Mouse (Mus musculus): ENCODE measurements around the gene Sirt7. TPM values are rescaled to one million over a fixed set of nuclear protein-coding genes. Genes with fewer than 3 reads are reported as not detected.

Sirt7 gene
- polyA plus RNA-seq, 1 experiment from 2014 or later: 27.2 TPM

DNA sequence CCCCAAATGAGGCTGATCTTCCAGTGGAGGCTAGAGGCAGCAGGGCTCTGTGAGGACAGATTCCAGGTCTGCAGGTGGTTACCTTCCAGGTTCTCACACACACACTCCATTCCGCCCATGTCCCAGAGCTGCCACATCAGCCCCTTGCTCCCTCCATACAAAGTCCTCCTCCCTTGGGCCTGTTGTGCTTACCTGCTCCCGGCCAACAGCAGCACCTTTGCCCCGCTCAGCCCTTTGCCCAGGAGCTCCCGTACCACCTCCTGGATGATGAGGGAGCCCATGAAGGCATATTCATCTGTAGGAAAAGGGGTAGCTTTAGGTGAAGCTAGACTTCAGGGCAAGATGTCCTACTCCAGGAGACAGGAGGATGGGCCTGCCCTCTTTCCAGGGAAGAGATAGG, 32.3 kb upstream of the Sirt7 start:
- Histone ChIP-seq H3K9me3 (replicated peaks) (no peaks in the 10 kb centered on the region), H3K4me1 (peaks cover 36% of the 10 kb centered on the region), H3K27me3 (ENCODE audit: low read depth, poor library complexity, severe bottlenecking) (peaks cover 65% of the 10 kb centered on the region), H3K27ac (no peak overlapping the region), H3K36me3 (no peaks in the 10 kb centered on the region), H3K4me3 (no peak overlapping the region)
- WGBS: 92% methylated on average over 4 of the region's 4 CpGs
- DNase-seq (ENCODE audit: low spot score): no peak

DNA sequence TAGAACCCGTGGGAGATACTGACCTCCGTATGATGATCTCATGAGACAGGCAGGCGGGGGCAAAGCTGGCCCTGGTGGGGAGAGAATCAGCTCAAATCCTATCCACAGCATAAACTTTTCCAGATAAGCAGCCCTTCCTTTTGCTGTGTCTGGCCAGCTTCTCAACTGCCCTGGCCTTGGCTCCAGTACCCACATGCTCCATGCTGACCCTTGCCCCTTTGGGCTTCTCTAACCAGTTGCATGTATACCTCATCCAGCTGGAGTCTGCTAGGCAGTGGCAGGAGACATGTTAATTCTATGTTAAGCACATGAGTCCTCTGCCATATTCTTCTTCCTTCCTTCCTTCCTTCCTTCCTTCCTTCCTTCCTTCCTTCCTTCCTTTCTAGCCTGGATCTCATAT, 29.7 kb upstream of the Sirt7 start:
- Histone ChIP-seq H3K4me1 (peaks cover 17% of the 10 kb centered on the region), H3K9me3 (replicated peaks) (no peaks in the 10 kb centered on the region), H3K27ac (no peak overlapping the region), H3K4me3 (no peak overlapping the region), H3K36me3 (no peaks in the 10 kb centered on the region), H3K27me3 (ENCODE audit: low read depth, poor library complexity, severe bottlenecking) (peaks cover 47% of the 10 kb centered on the region)
- 82% methylated on average over 3 of the region's 3 CpGs for WGBS
- no peak for DNase-seq (ENCODE audit: low spot score)

DNA sequence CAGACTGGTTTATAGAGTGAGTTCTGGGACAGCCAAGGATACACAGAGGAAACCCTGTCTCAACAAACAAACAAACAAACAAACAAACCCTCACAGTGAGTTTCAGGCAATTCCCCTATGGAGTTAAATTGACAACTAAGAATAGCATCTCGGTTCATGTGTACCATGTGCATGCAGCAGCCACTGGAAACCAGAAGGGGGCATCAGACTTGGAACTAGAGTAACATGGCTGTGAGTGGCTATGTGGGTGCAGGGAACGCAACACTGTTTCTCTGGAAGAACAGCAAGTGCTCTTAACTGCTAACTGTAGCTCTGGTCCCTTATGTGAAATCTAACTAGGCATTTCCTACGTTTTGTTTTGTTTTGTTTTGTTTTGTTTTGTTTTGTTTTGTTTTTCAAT, 26.8 kb upstream of the Sirt7 start:
- 73% methylated on average over 3 of the region's 3 CpGs for WGBS
- Histone ChIP-seq H3K4me3 (no peak overlapping the region), H3K27me3 (ENCODE audit: low read depth, poor library complexity, severe bottlenecking) (peaks cover 33% of the 10 kb centered on the region), H3K36me3 (no peaks in the 10 kb centered on the region), H3K4me1 (peaks cover 12% of the 10 kb centered on the region), H3K9me3 (replicated peaks) (no peaks in the 10 kb centered on the region), H3K27ac (no peak overlapping the region)
- DNase-seq (ENCODE audit: low spot score): no peak

DNA sequence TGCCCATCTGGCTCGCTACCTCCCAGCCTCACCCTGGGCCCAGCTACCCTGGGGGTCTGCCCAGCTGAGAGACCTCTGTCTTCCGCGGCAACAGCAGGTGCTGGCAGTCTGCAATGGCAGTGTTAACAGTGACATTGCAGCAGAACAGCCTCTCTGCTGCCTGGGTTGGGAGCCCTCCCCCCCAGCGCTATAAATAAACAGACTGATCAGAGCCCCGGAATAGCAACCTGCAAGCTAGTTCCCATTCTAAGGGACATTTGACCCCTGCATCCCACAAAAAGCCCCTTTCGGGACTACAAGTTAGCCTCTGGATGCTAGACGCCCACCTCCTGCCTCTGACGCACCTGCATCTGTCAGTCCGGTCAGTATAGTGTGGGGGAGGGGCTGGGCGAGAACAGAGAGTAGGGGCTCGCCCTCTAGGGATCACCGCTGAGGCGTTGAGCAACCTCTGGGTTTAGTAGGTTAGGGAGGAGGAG, 23.0 kb upstream of the Sirt7 start, which contains the start of gene Myadml2:
Myadml2 (minus strand) TSS at position 158 of the 476 bp plus-strand sequence.
- Histone ChIP-seq H3K27ac (peak within 1 kb of the TSS; percentile 43; the same call in 1 of the 2 replicates), H3K9me3 (replicated peaks) (no peaks in the 10 kb centered on the region), H3K4me1 (peaks cover 25% of the 10 kb centered on the region), H3K27me3 (ENCODE audit: low read depth, poor library complexity, severe bottlenecking) (peaks cover 25% of the 10 kb centered on the region), H3K36me3 (no peaks in the 10 kb centered on the region), H3K4me3 (peak within 1 kb of the TSS; percentile 29)
- no peak for DNase-seq (ENCODE audit: low spot score)
- WGBS: 4% methylated on average over 13 of the region's 13 CpGs

DNA sequence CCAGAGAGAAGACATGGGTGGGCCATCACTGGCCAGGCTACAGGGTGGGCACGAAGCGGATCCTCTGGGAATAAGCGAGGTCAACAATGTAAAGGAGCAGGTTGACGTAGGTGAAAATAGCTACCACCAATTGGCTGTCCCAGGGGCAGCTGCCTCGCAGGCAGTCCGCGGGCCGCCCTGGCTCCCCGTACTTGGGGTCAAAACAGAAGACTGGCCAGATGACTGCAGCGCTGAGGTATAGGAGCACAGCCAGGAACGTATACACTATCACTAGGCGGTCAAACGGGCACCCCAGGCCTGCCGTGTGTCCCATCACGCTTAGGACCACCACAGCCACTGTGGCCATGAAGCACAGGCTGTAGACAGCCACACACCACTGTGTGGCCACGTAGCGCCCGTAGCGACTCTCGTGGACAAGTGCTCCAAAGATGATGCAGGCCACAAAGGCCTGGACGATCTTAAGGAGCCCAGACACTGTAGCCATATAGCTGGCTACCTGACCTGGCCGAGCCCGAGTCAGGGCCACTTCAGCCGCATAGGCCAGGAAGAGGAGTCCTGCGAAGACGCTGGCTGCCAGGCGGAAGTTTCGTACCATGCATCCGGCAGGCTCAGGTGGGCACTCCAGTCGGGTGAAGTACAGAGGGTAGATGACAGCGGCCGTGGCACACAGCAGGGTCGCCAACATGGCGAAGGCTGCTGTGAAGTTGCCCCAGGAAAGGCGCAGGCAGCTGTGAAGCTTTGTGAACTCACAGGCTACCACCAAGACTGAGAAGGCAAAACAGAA, 22.2 kb upstream of the Sirt7 start:
- Histone ChIP-seq H3K4me3 (peak overlapping the region; percentile 29), H3K36me3 (no peaks in the 10 kb centered on the region), H3K9me3 (replicated peaks) (no peaks in the 10 kb centered on the region), H3K27ac (peak overlapping the region; percentile 43; the same call in 1 of the 2 replicates), H3K27me3 (ENCODE audit: low read depth, poor library complexity, severe bottlenecking) (peaks cover 25% of the 10 kb centered on the region), H3K4me1 (peaks cover 33% of the 10 kb centered on the region)
- WGBS: 76% methylated on average over 35 of the region's 35 CpGs
- no peak for DNase-seq (ENCODE audit: low spot score)

DNA sequence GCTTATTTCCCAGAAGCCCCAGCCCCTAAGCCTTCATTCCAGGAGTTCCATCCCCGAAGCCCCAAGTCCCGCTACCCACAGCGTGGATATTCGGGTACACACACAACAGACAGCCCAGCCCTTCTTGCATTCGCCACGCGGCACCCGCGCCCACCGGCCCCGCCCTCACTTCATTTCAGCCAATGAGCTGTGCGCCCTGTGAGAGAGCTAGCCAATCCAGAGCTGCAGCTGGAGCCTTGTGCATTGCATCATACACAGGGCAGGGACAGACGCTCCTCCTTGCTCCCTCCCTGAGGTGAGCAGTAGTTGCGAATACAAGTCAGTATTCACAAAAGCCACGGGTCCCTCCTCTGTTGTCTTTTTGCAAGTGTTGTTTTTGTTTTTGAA, 18.6 kb upstream of the Sirt7 start, which contains the start of gene Pycr1:
Pycr1 (minus strand) TSS at position 169 of the 387 bp plus-strand sequence.
- H3K9me3 ChIP-seq (replicated peaks): no peaks in the 10 kb centered on the region
- under 1% methylated on average over 15 of the region's 15 CpGs for WGBS
- H3K27ac ChIP-seq: peak within 1 kb of the TSS; percentile 82
- no peaks in the 10 kb centered on the region for H3K36me3 ChIP-seq
- peaks cover 18% of the 10 kb centered on the region for H3K27me3 ChIP-seq (ENCODE audit: low read depth, poor library complexity, severe bottlenecking)
- peak within 1 kb of the TSS; percentile 59 for H3K4me3 ChIP-seq
- H3K4me1 ChIP-seq: peaks cover 48% of the 10 kb centered on the region
- peak; percentile 96 for DNase-seq (ENCODE audit: low spot score)

DNA sequence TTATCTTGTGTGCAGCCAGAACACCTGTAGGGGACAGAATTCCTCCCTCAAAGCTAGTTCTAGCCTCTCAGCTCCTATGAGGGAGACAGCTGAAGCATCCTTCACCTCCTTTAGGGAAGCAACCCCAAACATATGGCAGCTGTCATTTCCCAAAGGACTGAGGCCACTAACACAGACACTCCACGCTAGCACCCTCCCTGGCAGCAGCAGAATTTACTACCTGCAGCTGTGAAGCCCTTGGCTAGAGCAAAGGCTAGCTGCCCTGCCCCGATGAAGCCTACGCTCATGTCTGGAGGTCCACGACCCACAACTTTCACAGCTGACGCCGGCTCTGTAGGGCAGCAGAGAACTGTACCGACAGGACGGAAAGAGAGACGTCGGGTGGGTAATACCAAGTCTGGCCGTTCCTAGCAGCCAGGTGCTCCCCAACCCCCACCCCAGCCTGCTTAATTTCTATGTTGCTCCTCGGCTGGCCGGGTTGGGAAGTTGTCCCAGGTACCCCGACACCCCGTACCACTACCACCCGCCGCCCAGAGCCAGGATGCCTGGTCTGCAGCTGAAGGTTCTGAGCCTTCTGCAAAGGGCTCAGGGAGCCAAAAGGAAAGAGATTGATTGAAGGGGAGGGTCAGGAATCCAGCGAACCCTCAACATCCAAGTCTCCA, 18.0 kb upstream of the Sirt7 start:
- H3K4me1 ChIP-seq: peaks cover 45% of the 10 kb centered on the region
- DNase-seq (ENCODE audit: low spot score): no peak
- H3K27ac ChIP-seq: peak overlapping the region; percentile 82
- WGBS: under 1% methylated on average over 18 of the region's 18 CpGs
- H3K27me3 ChIP-seq (ENCODE audit: low read depth, poor library complexity, severe bottlenecking): peaks cover 16% of the 10 kb centered on the region
- H3K36me3 ChIP-seq: no peaks in the 10 kb centered on the region
- peak overlapping the region; percentile 59 for H3K4me3 ChIP-seq
- H3K9me3 ChIP-seq (replicated peaks): no peaks in the 10 kb centered on the region

DNA sequence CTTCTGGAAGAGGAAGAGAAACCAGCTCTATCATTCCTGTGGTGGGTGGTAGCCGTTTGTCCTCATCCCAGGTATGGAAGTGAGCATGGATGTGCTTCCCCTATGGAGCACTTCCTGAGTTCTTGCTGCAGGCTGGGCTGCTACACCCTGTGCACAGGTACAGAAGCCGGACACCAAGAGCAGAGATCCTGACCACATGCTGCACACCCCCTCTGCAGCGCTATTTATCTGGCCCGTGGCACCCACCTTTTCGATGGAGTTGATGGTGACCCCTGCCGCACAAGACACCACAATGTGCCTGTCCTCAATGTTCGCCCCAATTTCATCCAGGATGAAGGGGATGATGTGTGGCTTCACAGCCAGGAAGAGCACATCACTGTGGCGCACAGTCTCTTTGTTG, 16.8 kb upstream of the Sirt7 start:
- Histone ChIP-seq H3K9me3 (replicated peaks) (no peaks in the 10 kb centered on the region), H3K36me3 (no peaks in the 10 kb centered on the region), H3K27ac (peak overlapping the region; percentile 46; the same call in 1 of the 2 replicates), H3K27me3 (ENCODE audit: low read depth, poor library complexity, severe bottlenecking) (peaks cover 4% of the 10 kb centered on the region), H3K4me3 (no peak overlapping the region), H3K4me1 (peaks cover 36% of the 10 kb centered on the region)
- DNase-seq (ENCODE audit: low spot score): no peak
- WGBS: 71% methylated on average over 8 of the region's 8 CpGs

DNA sequence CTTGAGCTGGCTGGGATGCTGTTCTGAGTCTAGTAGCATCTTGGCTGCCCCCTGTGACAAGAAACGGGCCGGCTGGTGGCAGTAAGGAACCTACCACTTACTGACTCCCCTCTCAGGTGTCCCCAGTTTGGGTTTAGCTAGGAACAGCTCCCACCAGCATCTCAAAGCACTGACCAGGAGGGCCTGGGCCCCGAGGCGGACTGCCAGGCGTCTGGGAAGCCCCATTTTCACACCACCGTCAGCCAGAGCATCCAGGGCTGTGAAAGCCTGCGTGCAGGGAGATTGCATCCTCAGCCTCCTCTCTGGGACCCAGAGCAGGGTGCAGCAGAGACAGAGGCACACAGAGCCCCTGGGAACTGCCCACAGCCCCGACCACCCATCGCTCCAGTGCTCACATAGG, 16.2 kb upstream of the Sirt7 start:
- Histone ChIP-seq H3K27me3 (ENCODE audit: low read depth, poor library complexity, severe bottlenecking) (no peaks in the 10 kb centered on the region), H3K36me3 (no peaks in the 10 kb centered on the region), H3K9me3 (replicated peaks) (no peaks in the 10 kb centered on the region), H3K27ac (peak overlapping the region; percentile 46; the same call in 1 of the 2 replicates), H3K4me3 (0 out of 2 replicates have a peak overlapping the region, but pooled peaks have one; percentile 1), H3K4me1 (peaks cover 36% of the 10 kb centered on the region)
- DNase-seq (ENCODE audit: low spot score): no peak
- WGBS: 51% methylated on average over 9 of the region's 9 CpGs

DNA sequence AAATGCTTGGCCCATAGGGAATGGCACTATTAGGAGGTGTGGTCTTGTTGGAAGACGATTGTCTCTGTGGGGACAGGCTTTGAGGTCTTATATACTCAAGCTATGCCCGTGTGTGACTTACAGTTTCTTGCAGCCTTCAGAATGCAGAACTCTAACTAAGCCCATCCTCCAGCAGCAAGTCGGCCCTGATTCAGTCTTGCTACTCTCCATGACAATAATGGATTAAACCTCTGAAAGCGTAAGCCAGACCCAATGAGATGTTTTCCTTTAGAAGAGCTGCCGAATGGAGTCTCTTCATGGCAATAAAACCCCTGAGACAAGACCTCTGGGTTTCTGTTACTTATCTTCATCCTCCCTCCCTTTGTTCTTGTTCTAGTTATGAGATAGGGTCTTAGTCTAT, 9.8 kb upstream of the Sirt7 start:
- peaks cover 34% of the 10 kb centered on the region for H3K4me1 ChIP-seq
- DNase-seq (ENCODE audit: low spot score): no peak
- peaks cover 7% of the 10 kb centered on the region for H3K36me3 ChIP-seq
- no peaks in the 10 kb centered on the region for H3K9me3 ChIP-seq (replicated peaks)
- no peaks in the 10 kb centered on the region for H3K27me3 ChIP-seq (ENCODE audit: low read depth, poor library complexity, severe bottlenecking)
- 86% methylated on average over 5 of the region's 5 CpGs for WGBS
- H3K4me3 ChIP-seq: 0 out of 2 replicates have a peak overlapping the region, but pooled peaks have one; percentile 92
- H3K27ac ChIP-seq: no peak overlapping the region

DNA sequence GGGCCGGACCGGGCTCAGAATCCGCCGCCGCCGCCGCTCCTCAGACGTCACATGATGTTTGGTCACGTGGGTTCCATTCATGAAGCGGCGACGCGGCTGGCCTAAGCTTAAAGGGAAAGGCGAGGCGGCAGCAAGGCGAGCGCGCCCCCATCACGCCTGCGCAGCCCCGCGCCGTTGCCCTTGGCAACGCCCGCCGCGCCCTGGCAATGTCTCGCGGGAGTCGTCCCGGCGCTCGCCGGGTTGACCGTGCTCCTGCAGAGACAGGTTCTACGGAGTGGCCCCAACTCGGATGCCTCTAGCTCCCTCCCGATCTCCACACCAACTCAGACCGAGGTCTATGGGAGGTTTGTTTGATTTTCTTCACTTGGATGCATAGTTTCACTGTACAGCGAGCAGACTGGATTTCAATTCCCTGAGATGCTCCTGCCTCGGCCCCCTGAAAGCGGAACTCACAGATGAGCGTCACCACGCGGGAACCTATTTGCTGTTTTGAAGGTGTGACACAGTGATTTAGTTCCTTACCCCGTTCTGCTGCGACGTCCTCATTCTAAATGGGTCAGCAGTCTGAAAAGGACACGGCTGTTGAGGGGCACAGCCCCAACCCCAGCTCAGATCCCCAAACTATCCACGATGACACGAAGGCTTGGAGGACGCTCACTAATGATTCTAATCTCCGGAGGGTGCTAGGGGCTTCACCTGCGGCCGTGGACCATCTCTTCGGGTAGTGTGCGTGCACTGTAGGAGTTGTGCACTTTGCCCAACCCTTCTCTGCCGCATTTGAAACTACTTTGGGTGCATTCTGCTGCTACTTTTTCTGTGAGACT, 8.7 kb upstream of the Sirt7 start, which contains the start of gene Mafg:
Mafg (minus strand) TSS at position 81 of the 824 bp plus-strand sequence.
- peak within 1 kb of the TSS; percentile 96 for H3K27ac ChIP-seq
- H3K9me3 ChIP-seq (replicated peaks): no peaks in the 10 kb centered on the region
- 11% methylated on average over 58 of the region's 58 CpGs for WGBS
- DNase-seq (ENCODE audit: low spot score): peak; percentile 98
- H3K36me3 ChIP-seq: peaks cover 17% of the 10 kb centered on the region
- H3K4me3 ChIP-seq: peak within 1 kb of the TSS; percentile 92
- H3K27me3 ChIP-seq (ENCODE audit: low read depth, poor library complexity, severe bottlenecking): no peaks in the 10 kb centered on the region
- peaks cover 41% of the 10 kb centered on the region for H3K4me1 ChIP-seq
